Mouse (Mus musculus) lung, embryonic 14.5 days (tissue): ENCODE data around the gene Cdc5l. TPM values are rescaled to one million over a fixed set of nuclear protein-coding genes. Genes with fewer than 3 reads are reported as not detected.
A peak's percentile ranks its signal among the peaks of the same experiment; 100 is the strongest.

Experiments used
- ATAC-seq: fragments of 200-750 bp; cut with Nextera tagmentation; 2 replicates; pipeline ENCODE4 v1.8.0; 2017; ENCODE audit warnings: mild to moderate bottlenecking, moderate TSS enrichment, moderate library complexity; ENCODE audit not compliant: insufficient read depth
- DNase-seq: peaks from one replicate; pipeline ENCODE4 v3.0.0-alpha.2; 2015
- H3K27ac ChIP-seq: fragments of 300-500 bp; sonication (generic); 2 replicates; pipeline ENCODE4 v1.5.1; 2014; ENCODE audit warnings: low read depth, mild to moderate bottlenecking, moderate library complexity
- H3K27me3 ChIP-seq: fragments of 300-500 bp; sonication (generic); 2 replicates; pipeline ENCODE4 v1.6.1; 2014; ENCODE audit warnings: low read length, control low read depth; ENCODE audit not compliant: insufficient read depth
- H3K36me3 ChIP-seq: fragments of 300-500 bp; sonication (generic); 2 replicates; pipeline ENCODE4 v1.6.1; 2014; ENCODE audit warnings: control low read depth; ENCODE audit not compliant: insufficient read depth
- H3K4me1 ChIP-seq: fragments of 300-500 bp; sonication (generic); 2 replicates; pipeline ENCODE4 v1.6.1; 2014; ENCODE audit warnings: antibody characterized with exemption, control low read depth; ENCODE audit not compliant: insufficient read depth
- H3K4me2 ChIP-seq: fragments of 300-500 bp; sonication (generic); 2 replicates; pipeline ENCODE4 v1.6.1; 2014; ENCODE audit warnings: mild to moderate bottlenecking
- H3K4me3 ChIP-seq: fragments of 300-500 bp; sonication (generic); 2 replicates; pipeline ENCODE4 v1.5.1; 2014; ENCODE audit warnings: low read depth, low read length
- H3K9ac ChIP-seq: fragments of 300-500 bp; sonication (generic); 2 replicates; pipeline ENCODE4 v1.6.1; 2014
- H3K9me3 ChIP-seq: fragments of 300-500 bp; sonication (generic); 2 replicates; pipeline ENCODE4 v1.6.1; 2016; ENCODE audit warnings: low read depth, low read length, control low read depth
- CTCF ChIP-seq: IDR thresholded peaks from 2 replicates; pipeline ENCODE4 v1.5.1; 2016; ENCODE audit warnings: antibody characterized with exemption, low read depth
- WGBS: fragments of 180-500 bp; shearing (Covaris S2); extraction: QIAGEN DNeasy Blood & Tissue Kit; methylation state at CpG from one replicate; pipeline ENCODE4 v1.1.7; 2014; 5-methylcytosine and 5-hydroxymethylcytosine counted together
- polyA plus RNA-seq: library from polyadenylated mRNA; unstranded; fragments of >200 nt; fragmentation: Nextera tagmentation; extraction: Ambion mirVana; gene quantifications from 2 replicates; pipeline ENCODE4 v1.2.1, GENCODE M21; 2014

Cdc5l gene
- polyA plus RNA-seq, result 63.8 and 68.1 TPM in 2 replicates

GRCm38 (mm10) chr17:45433419-45434261, at the start of gene Cdc5l:
TSS of gene Cdc5l (minus strand) at chr17:45433737.
- Histone ChIP-seq H3K4me2 (peak within 1 kb of the TSS; percentile 95), H3K9me3 (no peaks in the 10 kb centered on the region), H3K36me3 (peaks cover 10% of the 10 kb centered on the region; the same call in 1 of the 2 replicates), H3K4me1 (peaks cover 13% of the 10 kb centered on the region), H3K27ac (peak within 1 kb of the TSS; percentile 98), H3K9ac (peak within 1 kb of the TSS; percentile 91), H3K27me3 (no peaks in the 10 kb centered on the region), H3K4me3 (peak within 1 kb of the TSS; percentile 92)
- under 1% methylated on average over 73 of the region's 73 CpGs for WGBS
- peak; percentile 99 for ATAC-seq
- TF ChIP-seq CTCF, result peak; percentile 43
- peak; percentile 99 for DNase-seq

DNA sequence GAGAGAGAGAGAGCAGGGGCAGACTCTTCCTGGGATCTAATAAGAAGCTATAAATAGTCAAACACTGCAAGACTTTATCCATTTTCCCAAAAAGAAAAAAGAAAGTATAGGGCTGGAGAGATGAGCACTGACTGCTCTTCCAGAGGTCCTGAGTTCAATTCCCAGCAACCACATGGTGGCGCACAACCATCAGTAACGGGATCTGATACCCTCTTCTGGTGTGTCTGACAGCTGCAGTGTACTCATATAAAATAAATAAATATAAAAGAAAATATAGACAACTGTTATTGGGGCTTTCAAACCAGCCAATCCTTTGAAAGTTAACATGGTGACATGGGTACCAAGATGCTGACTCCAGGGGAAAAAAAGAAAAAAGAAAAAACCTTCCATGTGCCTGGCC, 46.9 kb upstream of the Cdc5l start:
- H3K9me3 ChIP-seq, result no peaks in the 10 kb centered on the region
- H3K27ac ChIP-seq, result no peak overlapping the region
- no peak for ATAC-seq
- no peaks in the 10 kb centered on the region for H3K27me3 ChIP-seq
- TF ChIP-seq CTCF, result peak; percentile 37; the same call in 1 of the 2 replicates
- H3K36me3 ChIP-seq, result no peaks in the 10 kb centered on the region
- WGBS, result 24% methylated on average over 2 of the region's 2 CpGs
- DNase-seq, result peak; percentile 28
- H3K4me3 ChIP-seq, result no peak overlapping the region
- H3K4me1 ChIP-seq, result no peaks in the 10 kb centered on the region
- H3K4me2 ChIP-seq, result no peak overlapping the region
- H3K9ac ChIP-seq, result no peak overlapping the region

- WGBS, result 9% methylated on average over 12 of the region's 12 CpGs
- no peaks in the 10 kb centered on the region for H3K36me3 ChIP-seq
- H3K4me3 ChIP-seq, result no peak overlapping the region
- DNase-seq, result peak; percentile 88
- ATAC-seq, result peak; percentile 19; the same call in 1 of the 2 replicates
- H3K9ac ChIP-seq, result no peak overlapping the region
- TF ChIP-seq CTCF, result peak; percentile 99
- H3K27me3 ChIP-seq, result peaks cover 8% of the 10 kb centered on the region; the same call in 1 of the 2 replicates
- no peak overlapping the region for H3K4me2 ChIP-seq
- H3K9me3 ChIP-seq, result no peaks in the 10 kb centered on the region
- no peak overlapping the region for H3K27ac ChIP-seq
- H3K4me1 ChIP-seq, result no peaks in the 10 kb centered on the region
Measured at GRCm38 (mm10) chr17:45478234-45478825, 44.8 kb upstream of the Cdc5l start.

- DNase-seq (peak; percentile 72), ATAC-seq (peak; percentile 59; the same call in 1 of the 2 replicates)
- Histone ChIP-seq H3K4me3 (peak within 1 kb of the TSS; percentile 35), H3K27me3 (peaks cover 8% of the 10 kb centered on the region; the same call in 1 of the 2 replicates), H3K9me3 (no peaks in the 10 kb centered on the region), H3K27ac (no peak within 1 kb of the TSS), H3K9ac (0 out of 2 replicates have a peak within 1 kb of the TSS, but pooled peaks have one; percentile 6), H3K4me1 (no peaks in the 10 kb centered on the region), H3K4me2 (peak within 1 kb of the TSS; percentile 61), H3K36me3 (no peaks in the 10 kb centered on the region)
- 3% methylated on average over 30 of the region's 30 CpGs for WGBS
- TF ChIP-seq CTCF, result no peak
Measured at GRCm38 (mm10) chr17:45474669-45475465, 41.3 kb upstream of the Cdc5l start, which contains the start of gene Spats1. TSS of gene Spats1 (minus strand) at chr17:45475415.

DNA sequence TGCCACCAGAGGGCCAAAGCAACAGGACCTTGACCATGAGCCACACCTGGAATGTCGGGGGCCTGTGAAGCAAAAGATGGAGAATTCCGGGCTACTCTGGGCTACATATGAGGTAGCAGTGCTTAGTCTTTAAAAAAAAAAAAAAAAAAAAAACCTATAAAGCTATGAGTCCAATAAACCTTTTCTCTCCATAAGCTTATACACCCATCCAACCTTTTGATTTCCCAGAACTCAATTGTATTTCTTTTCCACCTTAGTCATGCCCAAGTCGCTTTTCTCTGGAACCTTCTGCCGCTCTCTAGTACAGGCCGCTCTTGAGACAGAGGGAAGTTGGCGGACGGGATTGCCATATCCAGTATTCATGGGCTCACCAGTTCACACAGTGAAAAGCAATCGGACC, 40.6 kb upstream of the Cdc5l start:
- no peaks in the 10 kb centered on the region for H3K4me1 ChIP-seq
- H3K36me3 ChIP-seq, result no peaks in the 10 kb centered on the region
- DNase-seq, result no peak
- no peak for TF ChIP-seq CTCF
- H3K27ac ChIP-seq, result no peak overlapping the region
- peak overlapping the region; percentile 61; the same call in 1 of the 2 replicates for H3K4me2 ChIP-seq
- no peak for ATAC-seq
- WGBS, result 64% methylated on average over 8 of the region's 8 CpGs
- H3K9me3 ChIP-seq, result no peaks in the 10 kb centered on the region
- H3K4me3 ChIP-seq, result peak overlapping the region; percentile 35; the same call in 1 of the 2 replicates
- no peak overlapping the region for H3K9ac ChIP-seq
- peaks cover 8% of the 10 kb centered on the region; the same call in 1 of the 2 replicates for H3K27me3 ChIP-seq

DNA sequence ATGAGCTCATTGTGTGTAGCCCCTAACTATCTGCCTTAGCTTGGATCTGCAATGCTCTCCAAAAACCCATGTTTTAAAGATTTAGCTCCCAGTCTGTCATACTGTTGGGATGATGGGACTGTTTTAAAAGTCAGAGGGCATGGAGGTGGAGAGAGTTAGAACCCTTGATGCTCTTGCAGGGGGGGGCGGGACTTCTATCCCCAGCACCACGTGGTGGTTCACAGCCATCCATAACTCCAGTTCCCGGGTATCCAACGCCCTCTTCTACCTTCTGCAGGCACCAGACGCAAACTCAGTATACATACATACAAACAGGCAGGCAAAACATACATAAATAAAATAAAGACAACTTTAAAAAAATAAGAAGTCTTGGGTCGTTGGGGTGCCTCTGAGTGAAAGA, 40.1 kb upstream of the Cdc5l start:
- no peaks in the 10 kb centered on the region for H3K4me1 ChIP-seq
- no peak overlapping the region for H3K4me3 ChIP-seq
- peaks cover 8% of the 10 kb centered on the region; the same call in 1 of the 2 replicates for H3K27me3 ChIP-seq
- no peak overlapping the region for H3K9ac ChIP-seq
- no peak for TF ChIP-seq CTCF
- no peak overlapping the region for H3K4me2 ChIP-seq
- DNase-seq (no peak), ATAC-seq (no peak)
- 68% methylated on average over 6 of the region's 6 CpGs for WGBS
- no peaks in the 10 kb centered on the region for H3K9me3 ChIP-seq
- H3K36me3 ChIP-seq, result no peaks in the 10 kb centered on the region
- H3K27ac ChIP-seq, result no peak overlapping the region
